Mouse (Mus musculus) embryonic fibroblast, embryonic 13.5 days (primary cell): ENCODE results near the gene Gm17482.

Experiments
- CTCF ChIP-seq: IDR thresholded peaks from 2 replicates; pipeline ENCODE4 v1.5.1; 2011; ENCODE audit warnings: mild to moderate bottlenecking, control low read depth, low read length, moderate library complexity, borderline replicate concordance; ENCODE audit not compliant: insufficient read depth
- POLR2A ChIP-seq: IDR thresholded peaks from 2 replicates; pipeline ENCODE4 v1.6.1; 2011; ENCODE audit warnings: low read depth, mild to moderate bottlenecking, control low read depth, low read length, moderate library complexity

DNA sequence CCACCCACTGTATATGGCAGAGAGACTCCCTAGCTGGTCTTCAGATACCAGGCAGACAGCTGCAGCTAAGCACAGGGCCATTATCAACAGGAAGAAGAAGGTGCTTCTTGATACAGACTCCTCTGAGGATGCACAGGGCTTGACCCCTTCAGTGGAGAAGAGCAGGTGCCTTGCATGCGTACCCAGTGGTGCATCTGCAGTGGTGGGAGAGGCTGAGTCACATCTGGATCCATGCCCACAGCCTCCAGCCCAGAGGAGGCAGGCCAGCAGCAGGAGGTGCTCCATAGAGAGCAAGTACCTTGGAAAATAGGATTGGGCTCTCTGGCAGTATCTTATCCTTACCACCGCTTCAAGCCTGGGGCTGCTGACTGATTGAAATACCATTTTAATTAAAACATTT lies 66.7 kb downstream of the Gm17482 start:
- TF ChIP-seq CTCF (no peak), POLR2A (no peak)
